In the genomic region with DNA sequence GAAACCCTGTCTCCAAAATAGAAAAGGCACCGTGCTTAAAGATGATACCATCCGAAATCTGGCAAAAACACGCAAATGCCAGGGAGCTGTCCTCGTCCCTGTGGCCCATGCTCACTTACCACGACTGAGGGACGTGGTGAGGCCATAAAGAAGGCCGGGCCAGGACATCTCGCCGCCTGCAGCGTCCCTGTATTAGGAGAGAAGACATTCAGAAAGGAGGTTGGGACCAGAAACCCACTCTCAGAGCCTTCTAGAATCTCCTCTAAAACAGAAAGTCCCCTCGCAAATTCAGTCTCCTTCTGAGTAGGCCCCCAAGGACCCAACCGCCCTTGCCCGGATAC, we compare ENCODE assay signal across 9 mouse cellular contexts. TPM values are rescaled to one million over a fixed set of nuclear protein-coding genes. Genes with fewer than 3 reads are reported as not detected.
DNase-seq lines count a peak whose midpoint lies in the region; ATAC-seq and TF ChIP-seq lines count a peak whose summit lies in the region.
"Had no signal": no experiment of that assay in that cellular context is flagged by ENCODE, and none has a peak within 500 bp of the region (broad histone marks: within the 10 kb centered on the region; RNA-seq: fewer than 3 reads in every experiment).

No protein-coding gene starts in this region.

- ATAC-seq in lung, embryonic 15.5 days (ENCODE audit: borderline replicate concordance, extremely low read depth, low FRiP score, low TSS enrichment): peak; percentile 7; the same call in 1 of the 2 replicates
- ATAC-seq in erythroblast, adult 5-6 weeks (replicated peaks; ENCODE audit: low FRiP score, poor library complexity, severe bottlenecking): peak; percentile 26
- ATAC-seq in intestine, postnatal 0 days: peak; percentile 16
- peak; percentile 26 for ATAC-seq in neural tube, embryonic 13.5 days (ENCODE audit: low read depth)

- DNase-seq in lung, postnatal 4 days: no peak
- DNase-seq in adrenal gland, adult (ENCODE audit: inconsistent age in 2 of 2, low spot score in 1 of 2): no peak
- DNase-seq in right cerebral cortex, postnatal 25 days: no peak
- no peak for DNase-seq in urinary bladder, postnatal 10 days (ENCODE audit: low spot score)

- H3K36me3 ChIP-seq in lung, embryonic 15.5 days: peaks cover 33% of the 10 kb centered on the region
- H3K36me3 ChIP-seq in intestine, postnatal 0 days (ENCODE audit: control insufficient read depth, insufficient read depth): peaks cover 27% of the 10 kb centered on the region
- peaks cover 35% of the 10 kb centered on the region for H3K36me3 ChIP-seq in neural tube, embryonic 13.5 days

- H3K27ac ChIP-seq in lung, embryonic 15.5 days: peak overlapping the region; percentile 37; the same call in 1 of the 2 replicates
- H3K27ac ChIP-seq in intestine, postnatal 0 days (ENCODE audit: low read depth, low read length): peak overlapping the region; percentile 47; the same call in 1 of the 2 replicates
- H3K27ac ChIP-seq in neural tube, embryonic 13.5 days (replicated peaks): peak overlapping the region; percentile 65

- peak overlapping the region; percentile 77 for H3K4me2 ChIP-seq in lung, embryonic 15.5 days
- H3K4me2 ChIP-seq in intestine, postnatal 0 days (replicated peaks; ENCODE audit: low read depth): peak overlapping the region; percentile 69
- H3K4me2 ChIP-seq in neural tube, embryonic 13.5 days: peak overlapping the region; percentile 87

- peaks cover 17% of the 10 kb centered on the region for H3K4me1 ChIP-seq in lung, embryonic 15.5 days
- H3K4me1 ChIP-seq in intestine, postnatal 0 days (replicated peaks; ENCODE audit: control insufficient read depth, insufficient read depth, low read length): no peaks in the 10 kb centered on the region
- peaks cover 21% of the 10 kb centered on the region for H3K4me1 ChIP-seq in neural tube, embryonic 13.5 days (replicated peaks)

- no peaks in the 10 kb centered on the region for H3K9me3 ChIP-seq in lung, embryonic 15.5 days
- no peaks in the 10 kb centered on the region for H3K9me3 ChIP-seq in intestine, postnatal 0 days (ENCODE audit: control insufficient read depth)
- H3K9me3 ChIP-seq in neural tube, embryonic 13.5 days: no peaks in the 10 kb centered on the region

- peak overlapping the region; percentile 82 for H3K9ac ChIP-seq in lung, embryonic 15.5 days
- H3K9ac ChIP-seq in intestine, postnatal 0 days (ENCODE audit: low read depth, low read length): peak overlapping the region; percentile 55
- peak overlapping the region; percentile 87 for H3K9ac ChIP-seq in neural tube, embryonic 13.5 days

- no peaks in the 10 kb centered on the region for H3K27me3 ChIP-seq in lung, embryonic 15.5 days
- no peaks in the 10 kb centered on the region for H3K27me3 ChIP-seq in intestine, postnatal 0 days (replicated peaks; ENCODE audit: control insufficient read depth, insufficient read depth, low read length)
- no peaks in the 10 kb centered on the region for H3K27me3 ChIP-seq in neural tube, embryonic 13.5 days

- 1% methylated on average over 13 of the region's 13 CpGs for WGBS in lung, embryonic 15.5 days
- WGBS in intestine, postnatal 0 days: under 1% methylated on average over 13 of the region's 13 CpGs
- 1% methylated on average over 13 of the region's 13 CpGs for WGBS in neural tube, embryonic 13.5 days

- peak overlapping the region; percentile 79 for H3K4me3 ChIP-seq in lung, embryonic 15.5 days
- H3K4me3 ChIP-seq in intestine, postnatal 0 days (ENCODE audit: low read depth, low read length): peak overlapping the region; percentile 72
- peak overlapping the region; percentile 61 for H3K4me3 ChIP-seq in neural tube, embryonic 13.5 days

- TF ChIP-seq CTCF in intestine, postnatal 0 days (IDR thresholded peaks at IDR 0.05; ENCODE audit: low read depth): no peak

RNA-seq across cellular contexts. Expression of gene Mrps12, which starts 0.3 kb away (rescaled TPM):
- 116 and 124 TPM in 2 replicates for polyA plus RNA-seq in lung, embryonic 15.5 days (2015; fragmentation: Nextera tagmentation; extraction: Ambion mirVana)
- 31.1 and 44.8 TPM in 2 replicates for total RNA-seq in erythroblast, adult 5-6 weeks (2015; ENCODE audit: low replicate concordance)
- total RNA-seq in erythroblast, adult 5-6 weeks (2017; ENCODE audit: low replicate concordance): 6.1 and 8.1 TPM in 2 replicates
- polyA plus RNA-seq in intestine, postnatal 0 days (2015; fragmentation: Nextera tagmentation; extraction: Ambion mirVana): 98.7 and 101 TPM in 2 replicates
- polyA plus RNA-seq in neural tube, embryonic 13.5 days (2015; fragmentation: Nextera tagmentation; extraction: Ambion mirVana): 115 and 122 TPM in 2 replicates

RNA-seq across cellular contexts. Expression of gene Sars2, which starts 0.5 kb away (rescaled TPM):
- polyA plus RNA-seq in lung, embryonic 15.5 days (2015; fragmentation: Nextera tagmentation; extraction: Ambion mirVana): 27.2 and 27.7 TPM in 2 replicates
- total RNA-seq in erythroblast, adult 5-6 weeks (2015; ENCODE audit: low replicate concordance): 0.84 TPM in 1 of 2 replicates, not detected in the other
- 1.8 and 4.3 TPM in 2 replicates for total RNA-seq in erythroblast, adult 5-6 weeks (2017; ENCODE audit: low replicate concordance)
- polyA plus RNA-seq in intestine, postnatal 0 days (2015; fragmentation: Nextera tagmentation; extraction: Ambion mirVana): 8.6 and 9.9 TPM in 2 replicates
- 23.0 and 24.6 TPM in 2 replicates for polyA plus RNA-seq in neural tube, embryonic 13.5 days (2015; fragmentation: Nextera tagmentation; extraction: Ambion mirVana)

RNA-seq across cellular contexts. Expression of gene Ccer2, which starts 14.6 kb away (rescaled TPM):
- polyA plus RNA-seq in lung, embryonic 15.5 days (2015; fragmentation: Nextera tagmentation; extraction: Ambion mirVana): not detected in 2 replicates
- total RNA-seq in erythroblast, adult 5-6 weeks (2015; ENCODE audit: low replicate concordance): not detected in 2 replicates
- not detected in 2 replicates for total RNA-seq in erythroblast, adult 5-6 weeks (2017; ENCODE audit: low replicate concordance)
- polyA plus RNA-seq in intestine, postnatal 0 days (2015; fragmentation: Nextera tagmentation; extraction: Ambion mirVana): not detected in 2 replicates
- 7.3 and 8.7 TPM in 2 replicates for polyA plus RNA-seq in neural tube, embryonic 13.5 days (2015; fragmentation: Nextera tagmentation; extraction: Ambion mirVana)
- total RNA-seq: neutrophil, adult 5-6 weeks had no signal

RNA-seq across cellular contexts. Expression of gene Fbxo17, which starts 24.7 kb away (rescaled TPM):
- 15.6 and 16.3 TPM in 2 replicates for polyA plus RNA-seq in lung, embryonic 15.5 days (2015; fragmentation: Nextera tagmentation; extraction: Ambion mirVana)
- total RNA-seq in erythroblast, adult 5-6 weeks (2015; ENCODE audit: low replicate concordance): 1.3 TPM in 1 of 2 replicates, not detected in the other
- 2.4 TPM in 1 of 2 replicates, not detected in the other for total RNA-seq in erythroblast, adult 5-6 weeks (2017; ENCODE audit: low replicate concordance)
- 1.6 and 1.8 TPM in 2 replicates for polyA plus RNA-seq in intestine, postnatal 0 days (2015; fragmentation: Nextera tagmentation; extraction: Ambion mirVana)
- polyA plus RNA-seq in neural tube, embryonic 13.5 days (2015; fragmentation: Nextera tagmentation; extraction: Ambion mirVana): 6.3 and 7.1 TPM in 2 replicates

RNA-seq across cellular contexts. Expression of gene Sirt2, which starts 25.2 kb away (rescaled TPM):
- polyA plus RNA-seq in lung, embryonic 15.5 days (2015; fragmentation: Nextera tagmentation; extraction: Ambion mirVana): 59.5 and 65.2 TPM in 2 replicates
- 18.3 and 21.5 TPM in 2 replicates for total RNA-seq in erythroblast, adult 5-6 weeks (2015; ENCODE audit: low replicate concordance)
- 6.0 and 9.8 TPM in 2 replicates for total RNA-seq in erythroblast, adult 5-6 weeks (2017; ENCODE audit: low replicate concordance)
- polyA plus RNA-seq in intestine, postnatal 0 days (2015; fragmentation: Nextera tagmentation; extraction: Ambion mirVana): 76.8 and 79.2 TPM in 2 replicates
- 101 and 104 TPM in 2 replicates for polyA plus RNA-seq in neural tube, embryonic 13.5 days (2015; fragmentation: Nextera tagmentation; extraction: Ambion mirVana)
